Mouse (Mus musculus): Measurements from ENCODE around the gene C530008M17Rik. TPM values are rescaled to one million over a fixed set of nuclear protein-coding genes. Genes with fewer than 3 reads are reported as not detected.

C530008M17Rik gene
- total and polyA plus RNA-seq, 3 experiments = 3.2 to 10.6 TPM; not detected in 1

DNA sequence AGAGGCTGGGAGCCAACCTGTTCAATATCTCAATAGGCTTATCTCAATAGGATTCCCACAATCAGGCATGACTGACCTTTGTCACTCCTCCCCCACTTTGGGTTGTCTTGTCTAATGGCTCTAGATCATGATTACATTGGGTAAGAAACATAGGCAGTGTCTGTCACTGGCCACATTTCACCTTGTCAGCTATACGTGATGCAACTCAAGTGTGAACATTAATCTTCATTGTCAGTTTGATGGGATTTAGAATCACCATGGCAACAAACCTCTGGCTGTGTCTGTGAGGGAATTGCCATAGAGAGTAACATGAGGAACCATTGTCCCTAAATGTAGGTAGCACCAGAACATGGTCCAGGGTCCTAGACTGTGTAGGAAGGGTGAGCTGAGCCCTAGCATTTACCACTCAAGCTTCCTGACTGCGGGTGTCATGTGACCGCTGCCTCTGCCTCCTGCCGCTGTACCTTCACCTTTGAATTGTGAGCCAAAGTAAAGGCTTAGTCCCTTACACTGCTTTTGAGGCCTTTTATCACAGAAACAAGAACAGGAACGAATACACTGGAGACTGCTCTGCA, 5.1 kb upstream of the C530008M17Rik start:
- H3K79me2 ChIP-seq (ENCODE audit: control insufficient read depth, insufficient read depth, low read length, poor library complexity) = no peaks in the 10 kb centered on the region
- peaks cover 0 to 14% of the 10 kb centered on the region in 2 experiments; a peak in 2 of 4 replicates for H3K36me3 ChIP-seq (ENCODE audit: control insufficient read depth in 1 of 2, insufficient read depth in 2 of 2, low read length in 2 of 2)
- no peak overlapping the region for H3K9ac ChIP-seq (ENCODE audit: control insufficient read depth, low read depth, low read length, poor library complexity, severe bottlenecking)
- H3K27ac ChIP-seq (ENCODE audit: control insufficient read depth, low read depth, low read length) = no peak overlapping the region
- H3K4me3 ChIP-seq (ENCODE audit: control insufficient read depth in 1 of 2, insufficient read depth in 1 of 2, low read depth in 2 of 2, low read length in 2 of 2) = no peak overlapping the region
- H3K27me3 ChIP-seq (ENCODE audit: control insufficient read depth in 1 of 2, insufficient read depth in 2 of 2, low read length in 2 of 2) = no peaks in the 10 kb centered on the region
- no peak for DNase-seq (ENCODE audit: low read depth, low spot score)
- TF ChIP-seq USF1 (IDR thresholded peaks at IDR 0.05; ENCODE audit: low read depth, low read length) = peak; percentile 57
- TF ChIP-seq ZKSCAN1 (IDR thresholded peaks at IDR 0.05; ENCODE audit: low read depth, low read length) = no peak
- TF ChIP-seq GATA1 (IDR thresholded peaks at IDR 0.05; ENCODE audit: low read depth, low read length) = 0 out of 2 replicates have a peak, but pooled peaks have one; percentile 7
- 0 out of 2 replicates have a peak, but pooled peaks have one; percentile 21 for TF ChIP-seq MAFK (IDR thresholded peaks at IDR 0.05; ENCODE audit: borderline replicate concordance, low read depth, low read length)
- peaks cover 9 to 14% of the 10 kb centered on the region in 2 experiments for H3K4me1 ChIP-seq (ENCODE audit: control insufficient read depth in 1 of 2, insufficient read depth in 2 of 2, low read length in 2 of 2)
- H3K9me3 ChIP-seq (replicated peaks; ENCODE audit: insufficient read depth, low read length) = no peaks in the 10 kb centered on the region

DNA sequence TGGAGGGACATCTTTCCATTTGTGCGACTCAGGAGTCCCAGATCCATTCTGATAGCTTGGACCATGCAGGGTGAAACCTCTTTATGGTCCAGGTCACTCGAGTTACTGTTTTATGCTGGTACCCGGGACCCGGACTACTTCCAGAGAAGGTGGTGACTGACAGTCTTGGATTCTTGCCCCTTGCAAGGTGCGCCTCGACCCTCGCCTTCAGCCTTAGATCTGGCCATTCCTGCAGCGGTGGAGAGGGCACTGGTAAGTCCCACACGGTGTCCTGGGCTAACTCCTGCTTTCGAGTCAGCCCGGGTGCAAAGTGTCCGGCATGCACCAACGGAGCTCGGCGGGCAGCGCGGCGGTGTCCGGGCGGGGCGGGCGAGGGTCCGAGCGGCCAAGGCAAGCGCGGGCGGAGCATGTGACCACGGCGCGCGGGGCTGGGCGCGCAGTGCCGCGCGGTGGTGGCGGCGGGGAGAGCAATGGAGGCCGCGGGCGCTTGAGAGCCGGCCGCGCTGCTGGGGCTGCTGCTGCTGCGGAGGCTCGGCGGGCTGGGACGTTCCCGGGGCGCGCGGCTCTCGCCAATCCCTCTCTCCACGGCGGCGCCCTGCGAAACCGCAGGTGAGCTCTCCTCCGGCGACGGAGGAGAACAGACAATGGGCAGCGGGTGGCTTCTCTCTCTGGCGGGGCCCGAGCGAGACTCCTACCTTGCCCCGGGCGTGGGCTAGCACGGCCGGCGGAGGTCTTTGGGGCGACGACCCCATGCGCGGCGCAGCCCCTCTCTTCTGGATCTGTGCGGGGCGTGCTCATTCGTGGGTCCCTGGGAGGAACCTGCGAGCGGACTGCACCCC, 1.2 kb downstream of the C530008M17Rik start:
- Histone ChIP-seq H3K27ac (ENCODE audit: control insufficient read depth, low read depth, low read length) (peak overlapping the region; percentile 72), H3K9me3 (replicated peaks; ENCODE audit: insufficient read depth, low read length) (no peaks in the 10 kb centered on the region), H3K27me3 (ENCODE audit: control insufficient read depth in 1 of 2, insufficient read depth in 2 of 2, low read length in 2 of 2) (no peaks in the 10 kb centered on the region), H3K9ac (ENCODE audit: control insufficient read depth, low read depth, low read length, poor library complexity, severe bottlenecking) (peak overlapping the region; percentile 71), H3K79me2 (ENCODE audit: control insufficient read depth, insufficient read depth, low read length, poor library complexity) (peaks cover 5% of the 10 kb centered on the region; the same call in 1 of the 2 replicates), H3K4me3 (ENCODE audit: control insufficient read depth in 1 of 2, insufficient read depth in 1 of 2, low read depth in 2 of 2, low read length in 2 of 2) (peak overlapping the region; percentile 71 to 76), H3K36me3 (ENCODE audit: control insufficient read depth in 1 of 2, insufficient read depth in 2 of 2, low read length in 2 of 2) (peaks cover 0 to 34% of the 10 kb centered on the region in 2 experiments; a peak in 2 of 4 replicates), H3K4me1 (ENCODE audit: control insufficient read depth in 1 of 2, insufficient read depth in 2 of 2, low read length in 2 of 2) (peaks cover 13 to 27% of the 10 kb centered on the region in 2 experiments)
- no peak for TF ChIP-seq TAL1 (IDR thresholded peaks at IDR 0.05; ENCODE audit: low read length)
- no peak for TF ChIP-seq USF2 (IDR thresholded peaks at IDR 0.05; ENCODE audit: borderline replicate concordance in 1 of 2, insufficient read depth in 1 of 2, low read depth in 1 of 2, low read length in 2 of 2)
- peak; percentile 18 for TF ChIP-seq ZMIZ1 (IDR thresholded peaks at IDR 0.05; ENCODE audit: low read depth, low read length)
- no peak for TF ChIP-seq RCOR1 (IDR thresholded peaks at IDR 0.05; ENCODE audit: low read depth, low read length)
- peak; percentile 5; the same call in 1 of the 2 replicates for TF ChIP-seq TCF12 (IDR thresholded peaks at IDR 0.05; ENCODE audit: low read depth, low read length)
- no peak for TF ChIP-seq E2F4 (IDR thresholded peaks at IDR 0.05; ENCODE audit: borderline replicate concordance, low read depth, low read length)
- TF ChIP-seq RAD21 (IDR thresholded peaks at IDR 0.05; ENCODE audit: low read depth, low read length) = no peak; the same call in 1 of the 2 replicates
- TF ChIP-seq CHD1 (IDR thresholded peaks at IDR 0.05; ENCODE audit: low read depth, low read length) = no peak
- TF ChIP-seq MXI1 (IDR thresholded peaks at IDR 0.05; ENCODE audit: low read depth, low read length) = no peak; the same call in 1 of the 2 replicates
- no peak for TF ChIP-seq CHD2 (IDR thresholded peaks at IDR 0.05; ENCODE audit: low read length)
- TF ChIP-seq POLR2AphosphoS5 (IDR thresholded peaks at IDR 0.05; ENCODE audit: borderline replicate concordance, low read depth, low read length) = no peak
- TF ChIP-seq CTCF (IDR thresholded peaks at IDR 0.05 in 2 of 3, conservative IDR thresholded peaks at IDR 0.05 in 1 of 3; ENCODE audit: control insufficient read depth in 1 of 3, insufficient read depth in 1 of 3, low read depth in 2 of 3, low read length in 3 of 3, poor library complexity in 1 of 3, severe bottlenecking in 1 of 3) = peak in 2 of 3 experiments; percentile 25 to 45; a peak in 2 of 6 replicates
- TF ChIP-seq MYC (IDR thresholded peaks at IDR 0.05; ENCODE audit: low read depth, low read length) = no peak
- TF ChIP-seq ZNF384 (IDR thresholded peaks at IDR 0.05; ENCODE audit: low read depth, low read length) = no peak
- peak; percentile 27; the same call in 1 of the 2 replicates for TF ChIP-seq NRF1 (IDR thresholded peaks at IDR 0.05; ENCODE audit: insufficient read depth, low read depth, low read length, poor library complexity, severe bottlenecking)
- TF ChIP-seq UBTF (IDR thresholded peaks at IDR 0.05; ENCODE audit: borderline replicate concordance, insufficient read depth, low read depth, low read length) = 0 out of 2 replicates have a peak, but pooled peaks have one; percentile 91
- TF ChIP-seq TBP (IDR thresholded peaks at IDR 0.05; ENCODE audit: low read depth, low read length) = no peak
- peak in 1 of 2 experiments; percentile 47; a peak in 1 of 4 replicates for TF ChIP-seq POLR2A (IDR thresholded peaks at IDR 0.05; ENCODE audit: control insufficient read depth in 1 of 2, insufficient read depth in 1 of 2, low read depth in 1 of 2, low read length in 2 of 2, poor library complexity in 1 of 2)
- TF ChIP-seq SMC3 (IDR thresholded peaks at IDR 0.05; ENCODE audit: low read depth, low read length) = peak; percentile 7; the same call in 1 of the 2 replicates
- TF ChIP-seq KAT2A (conservative IDR thresholded peaks at IDR 0.05; ENCODE audit: low read depth, low read length) = no peak
- no peak for TF ChIP-seq ZC3H11A (IDR thresholded peaks at IDR 0.05; ENCODE audit: low read depth, low read length)
- 0 out of 2 replicates have a peak, but pooled peaks have one; percentile 2 for TF ChIP-seq HCFC1 (IDR thresholded peaks at IDR 0.05; ENCODE audit: low read depth, low read length)
- peak; percentile 81 for TF ChIP-seq USF1 (IDR thresholded peaks at IDR 0.05; ENCODE audit: low read depth, low read length)
- TF ChIP-seq NELFE (IDR thresholded peaks at IDR 0.05; ENCODE audit: low read depth, low read length) = no peak
- peak; percentile 68 for DNase-seq (ENCODE audit: low read depth, low spot score)
